Mouse (Mus musculus) bone marrow macrophage, adult 2 months (primary cell): ENCODE data around the gene Cmc1. TPM values are rescaled to one million over a fixed set of nuclear protein-coding genes. Genes with fewer than 3 reads are reported as not detected.

ENCODE experiments used
- H3K27ac ChIP-seq: 2 replicates; pipeline ENCODE4 v1.5.1; 2012; ENCODE audit warnings: low read depth, low read length; ENCODE audit not compliant: insufficient read depth
- H3K4me1 ChIP-seq: 2 replicates; pipeline ENCODE4 v1.6.1; 2012; ENCODE audit warnings: low read length; ENCODE audit not compliant: control insufficient read depth, insufficient read depth
- H3K4me3 ChIP-seq: 2 replicates; pipeline ENCODE4 v1.5.1; 2012; ENCODE audit warnings: mild to moderate bottlenecking, low read length, moderate library complexity; ENCODE audit not compliant: insufficient read depth
- CTCF ChIP-seq: IDR thresholded peaks from 2 replicates; pipeline ENCODE4 v1.5.1; 2012; ENCODE audit warnings: low read depth, mild to moderate bottlenecking, low read length, moderate library complexity
- POLR2A ChIP-seq: IDR thresholded peaks from 2 replicates; pipeline ENCODE4 v1.6.1; 2012; ENCODE audit warnings: mild to moderate bottlenecking, low read depth, low read length, borderline replicate concordance
- polyA plus RNA-seq: library from polyadenylated mRNA; stranded (reverse); fragments of >200 nt; gene quantifications from 2 replicates; pipeline ENCODE4 v1.2.4, GENCODE M21; 2012; ENCODE audit not compliant: missing spikeins, insufficient read depth, insufficient read length

The Cmc1 gene
- polyA plus RNA-seq, 1 experiment = 71.1 TPM

GRCm38 (mm10) chr9:118110360-118110710 is 39.6 kb downstream of the Cmc1 start:
- Histone ChIP-seq H3K4me1 (peaks cover 7% of the 10 kb centered on the region), H3K27ac (no peak overlapping the region), H3K4me3 (no peak overlapping the region)
- TF ChIP-seq CTCF (no peak), POLR2A (no peak)

- H3K4me1 ChIP-seq = peaks cover 7% of the 10 kb centered on the region
- H3K27ac ChIP-seq = no peak overlapping the region
- TF ChIP-seq POLR2A = no peak
- TF ChIP-seq CTCF = no peak
- H3K4me3 ChIP-seq = no peak overlapping the region
Observed at GRCm38 (mm10) chr9:118109697-118110359, 40.1 kb downstream of the Cmc1 start.

- Histone ChIP-seq H3K4me3 (no peak overlapping the region), H3K27ac (no peak overlapping the region), H3K4me1 (peaks cover 7% of the 10 kb centered on the region)
- TF ChIP-seq POLR2A = no peak
- no peak for TF ChIP-seq CTCF
Observed at GRCm38 (mm10) chr9:118108527-118109011, 41.4 kb downstream of the Cmc1 start.

- H3K4me3 ChIP-seq = no peak overlapping the region
- TF ChIP-seq CTCF = no peak
- no peak for TF ChIP-seq POLR2A
- no peak overlapping the region for H3K27ac ChIP-seq
- 0 out of 2 replicates have a peak, but pooled peaks cover 2% of the 10 kb centered on the region for H3K4me1 ChIP-seq
Observed at GRCm38 (mm10) chr9:118101802-118102201, 48.2 kb downstream of the Cmc1 start.

- TF ChIP-seq CTCF (no peak), POLR2A (no peak)
- Histone ChIP-seq H3K4me3 (no peak overlapping the region), H3K4me1 (0 out of 2 replicates have a peak, but pooled peaks cover 2% of the 10 kb centered on the region), H3K27ac (no peak overlapping the region)
Observed at GRCm38 (mm10) chr9:118100484-118100883, 49.5 kb downstream of the Cmc1 start.

GRCm38 (mm10) chr9:118099395-118099794 is 50.6 kb downstream of the Cmc1 start:
- TF ChIP-seq POLR2A (no peak), CTCF (no peak)
- Histone ChIP-seq H3K27ac (no peak overlapping the region), H3K4me1 (0 out of 2 replicates have a peak, but pooled peaks cover 2% of the 10 kb centered on the region), H3K4me3 (no peak overlapping the region)

GRCm38 (mm10) chr9:118083834-118084233 is 66.1 kb downstream of the Cmc1 start:
- no peak overlapping the region for H3K4me3 ChIP-seq
- no peak overlapping the region for H3K27ac ChIP-seq
- H3K4me1 ChIP-seq = no peaks in the 10 kb centered on the region
- TF ChIP-seq POLR2A = no peak
- no peak for TF ChIP-seq CTCF

- no peaks in the 10 kb centered on the region for H3K4me1 ChIP-seq
- H3K4me3 ChIP-seq = peak overlapping the region; percentile 56
- no peak for TF ChIP-seq POLR2A
- no peak for TF ChIP-seq CTCF
- peak overlapping the region; percentile 49 for H3K27ac ChIP-seq
Observed at GRCm38 (mm10) chr9:118082575-118083431, 67.2 kb downstream of the Cmc1 start.

- H3K27ac ChIP-seq = peak overlapping the region; percentile 51
Observed at GRCm38 (mm10) chr9:118073358-118073757, 76.6 kb downstream of the Cmc1 start.

GRCm38 (mm10) chr9:118072101-118072500 is 77.9 kb downstream of the Cmc1 start:
- Histone ChIP-seq H3K4me1 (peaks cover 28% of the 10 kb centered on the region), H3K27ac (no peak overlapping the region), H3K4me3 (no peak overlapping the region)
- no peak for TF ChIP-seq POLR2A

More at GRCm38 (mm10) chr9:118073358-118073757, 76.6 kb downstream of the Cmc1 start:
- H3K4me1 ChIP-seq = peaks cover 28% of the 10 kb centered on the region
- H3K4me3 ChIP-seq = no peak overlapping the region
- no peak for TF ChIP-seq CTCF
- no peak for TF ChIP-seq POLR2A
